Mouse (Mus musculus) E14TG2a.4 (cell line): ENCODE data around the gene Xiap.

ENCODE experiments used
- CTCF ChIP-seq: conservative IDR thresholded peaks from 2 replicates; pipeline ENCODE4 v1.5.1; 2014; ENCODE audit warnings: low read length
- POU5F1 ChIP-seq: IDR thresholded peaks from 2 replicates; pipeline ENCODE4 v1.6.1; 2014; ENCODE audit warnings: low read length, borderline replicate concordance

DNA sequence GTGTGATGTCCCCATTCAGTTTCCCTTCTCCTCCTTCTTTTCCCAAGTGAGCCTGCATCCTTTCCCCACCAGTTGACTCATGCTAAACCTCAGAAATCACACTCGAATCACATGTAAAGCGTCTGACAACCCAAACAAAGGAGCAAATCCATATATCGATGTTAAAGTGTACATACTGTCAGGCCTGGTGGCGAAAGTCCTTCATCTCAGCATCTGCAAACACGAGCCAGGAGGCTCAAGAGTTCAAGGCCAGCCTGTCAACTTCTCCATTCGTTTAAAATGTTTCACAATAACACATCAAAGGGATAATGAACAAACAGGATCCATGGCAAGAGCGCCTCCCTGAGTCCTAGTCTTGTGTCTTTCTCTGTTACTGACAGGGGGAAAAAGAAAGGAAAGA is 14.5 kb upstream of the Xiap start:
- TF ChIP-seq CTCF (no peak), POU5F1 (no peak)
